Mouse (Mus musculus) hindbrain, embryonic 15.5 days (tissue): Measurements from ENCODE around the gene Zfp358. TPM values are rescaled to one million over a fixed set of nuclear protein-coding genes. Genes with fewer than 3 reads are reported as not detected.

Experiments used
- ATAC-seq: fragments of 200-750 bp; cut with Nextera tagmentation; 2 replicates; pipeline ENCODE4 v1.8.0; 2017; ENCODE audit warnings: low read depth, moderate number of reproducible peaks, moderate TSS enrichment; ENCODE audit not compliant: low FRiP score
- H3K27ac ChIP-seq: fragments of 300-500 bp; sonication (generic); replicated peaks from 2 replicates; pipeline ENCODE4 v1.5.1; 2015; ENCODE audit warnings: mild to moderate bottlenecking, inconsistent platforms
- H3K27me3 ChIP-seq: fragments of 300-500 bp; sonication (generic); 2 replicates; pipeline ENCODE4 v1.6.1; 2015; ENCODE audit warnings: control low read depth, inconsistent platforms
- H3K36me3 ChIP-seq: fragments of 300-500 bp; sonication (generic); 2 replicates; pipeline ENCODE4 v1.6.1; 2015; ENCODE audit warnings: control low read depth, inconsistent platforms
- H3K4me1 ChIP-seq: fragments of 300-500 bp; sonication (generic); replicated peaks from 2 replicates; pipeline ENCODE4 v1.6.1; 2015; ENCODE audit warnings: control low read depth, inconsistent platforms
- H3K4me2 ChIP-seq: fragments of 300-500 bp; sonication (generic); 2 replicates; pipeline ENCODE4 v1.6.1; 2015; ENCODE audit warnings: moderate library complexity, mild to moderate bottlenecking, inconsistent platforms
- H3K4me3 ChIP-seq: fragments of 300-500 bp; sonication (generic); 2 replicates; pipeline ENCODE4 v1.5.1; 2015; ENCODE audit warnings: mild to moderate bottlenecking, inconsistent platforms
- H3K9ac ChIP-seq: fragments of 300-500 bp; sonication (generic); 2 replicates; pipeline ENCODE4 v1.6.1; 2015; ENCODE audit warnings: inconsistent platforms
- H3K9me3 ChIP-seq: fragments of 300-500 bp; sonication (generic); 2 replicates; pipeline ENCODE4 v1.6.1; 2016; ENCODE audit warnings: control low read depth, inconsistent platforms
- WGBS: fragments of 180-500 bp; shearing (Covaris S2); methylation state at CpG from one replicate; pipeline ENCODE4 v1.1.7; 2015; 5-methylcytosine and 5-hydroxymethylcytosine counted together
- polyA plus RNA-seq: library from polyadenylated mRNA; unstranded; fragments of >200 nt; fragmentation: Nextera tagmentation; extraction: Ambion mirVana; gene quantifications from 2 replicates; pipeline ENCODE4 v1.2.1, GENCODE M21; 2015

Gene Zfp358
- polyA plus RNA-seq, result 64.9 and 72.1 TPM in 2 replicates

DNA sequence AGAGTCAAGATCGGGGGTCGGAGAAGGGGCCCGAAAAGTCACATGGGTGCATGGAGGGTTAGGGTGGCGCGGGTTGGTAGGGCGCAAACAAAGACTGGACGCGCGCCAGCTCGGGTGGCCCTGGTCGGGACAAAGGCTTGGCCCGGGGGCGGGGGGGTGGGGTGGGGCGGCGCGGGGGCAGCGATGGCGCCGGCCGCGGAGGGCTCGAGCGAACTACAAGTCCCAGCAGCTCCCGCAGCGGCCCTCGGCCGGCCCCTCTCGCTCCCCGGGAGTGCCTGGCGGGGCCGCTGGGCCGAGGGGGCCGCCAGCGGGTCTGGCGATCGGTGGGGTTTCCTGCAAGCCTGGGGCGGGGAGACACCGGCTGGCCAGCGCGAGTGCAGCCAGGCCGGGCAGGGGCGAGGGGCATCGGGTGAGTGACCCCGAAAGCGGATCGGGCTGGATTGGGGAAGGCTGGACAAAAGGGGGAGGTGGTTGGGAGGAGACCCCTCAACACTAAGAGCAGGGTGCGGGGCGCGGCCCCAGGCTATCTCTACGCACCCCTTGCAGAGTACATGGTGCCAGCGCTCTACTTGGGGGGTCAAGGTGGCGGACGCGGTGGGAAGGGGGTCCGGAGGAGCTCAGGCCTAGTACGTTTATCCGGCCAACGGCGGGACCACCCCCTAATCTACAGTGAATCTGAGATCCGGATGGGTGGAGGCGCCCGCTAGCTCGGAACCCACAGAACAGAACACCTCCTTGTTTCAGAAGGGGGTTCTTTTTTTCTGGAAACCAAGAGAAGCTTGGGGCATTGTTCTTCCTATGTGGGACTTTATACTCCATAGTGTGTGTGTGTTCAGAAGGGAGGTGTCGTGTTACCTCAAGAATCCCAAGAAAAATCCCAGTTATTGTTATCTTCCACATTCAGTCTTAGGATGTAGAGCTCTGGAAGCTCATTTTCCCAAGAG, at the start of gene Zfp358:
Gene Zfp358 (plus strand): TSS at position 238 of the 944 bp plus-strand sequence.
- Histone ChIP-seq H3K9ac (peak within 1 kb of the TSS; percentile 92), H3K4me1 (peaks cover 27% of the 10 kb centered on the region), H3K27ac (peak within 1 kb of the TSS; percentile 93), H3K4me2 (peak within 1 kb of the TSS; percentile 76), H3K27me3 (no peaks in the 10 kb centered on the region), H3K36me3 (peaks cover 32% of the 10 kb centered on the region), H3K9me3 (no peaks in the 10 kb centered on the region), H3K4me3 (peak within 1 kb of the TSS; percentile 94)
- ATAC-seq, result peak; percentile 92
- under 1% methylated on average over 50 of the region's 64 CpGs for WGBS

DNA sequence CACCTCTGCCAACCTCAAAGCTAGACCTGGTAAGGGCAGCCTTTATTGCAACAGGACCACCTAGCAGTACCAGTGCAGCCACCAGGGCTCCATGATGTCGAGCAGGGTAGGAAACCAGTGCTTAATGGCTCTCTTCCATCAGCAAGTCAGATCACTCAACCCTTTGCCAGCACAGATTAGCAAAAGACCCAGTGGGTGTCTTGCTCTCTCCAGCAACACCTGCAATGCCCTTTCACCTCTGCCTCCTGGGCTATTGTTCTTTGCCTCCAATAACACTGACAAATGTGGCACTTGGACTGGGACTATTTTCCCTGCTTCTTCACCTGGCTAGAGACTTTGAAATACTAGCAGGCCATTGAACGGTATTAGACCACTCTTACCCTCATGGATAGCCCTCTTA, 43.7 kb upstream of the Zfp358 start:
- H3K27ac ChIP-seq, result no peak overlapping the region
- no peak for ATAC-seq
- H3K4me2 ChIP-seq, result no peak overlapping the region
- no peaks in the 10 kb centered on the region for H3K9me3 ChIP-seq
- no peak overlapping the region for H3K4me3 ChIP-seq
- no peaks in the 10 kb centered on the region for H3K4me1 ChIP-seq
- peaks cover 61% of the 10 kb centered on the region for H3K36me3 ChIP-seq
- WGBS, result 94% methylated on average over 2 of the region's 2 CpGs
- no peak overlapping the region for H3K9ac ChIP-seq
- no peaks in the 10 kb centered on the region for H3K27me3 ChIP-seq

DNA sequence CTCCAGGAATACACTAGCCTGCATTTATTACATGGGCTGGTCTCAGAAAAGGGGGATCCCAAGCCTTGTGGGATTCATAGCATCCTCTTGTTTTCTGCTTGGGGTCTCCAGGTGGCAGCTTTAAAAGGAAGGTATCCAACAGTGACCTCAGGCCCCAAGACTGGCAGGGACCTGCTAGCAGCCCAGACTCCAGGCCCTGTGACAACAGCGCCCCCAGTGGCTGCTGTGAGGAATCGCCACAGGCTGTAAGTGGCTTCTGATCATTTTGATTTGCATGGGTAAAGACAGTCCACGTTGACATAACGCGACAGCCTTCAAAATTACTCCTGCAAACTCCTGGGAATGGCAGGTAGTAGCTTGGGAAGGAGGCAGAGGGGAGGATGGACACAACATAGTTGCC, 42.3 kb upstream of the Zfp358 start:
- H3K4me3 ChIP-seq, result no peak overlapping the region
- peak; percentile 43 for ATAC-seq
- H3K4me2 ChIP-seq, result no peak overlapping the region
- no peaks in the 10 kb centered on the region for H3K9me3 ChIP-seq
- H3K27me3 ChIP-seq, result no peaks in the 10 kb centered on the region
- peaks cover 69% of the 10 kb centered on the region for H3K36me3 ChIP-seq
- no peaks in the 10 kb centered on the region for H3K4me1 ChIP-seq
- H3K9ac ChIP-seq, result no peak overlapping the region
- 31% methylated on average over 5 of the region's 5 CpGs for WGBS
- H3K27ac ChIP-seq, result no peak overlapping the region

DNA sequence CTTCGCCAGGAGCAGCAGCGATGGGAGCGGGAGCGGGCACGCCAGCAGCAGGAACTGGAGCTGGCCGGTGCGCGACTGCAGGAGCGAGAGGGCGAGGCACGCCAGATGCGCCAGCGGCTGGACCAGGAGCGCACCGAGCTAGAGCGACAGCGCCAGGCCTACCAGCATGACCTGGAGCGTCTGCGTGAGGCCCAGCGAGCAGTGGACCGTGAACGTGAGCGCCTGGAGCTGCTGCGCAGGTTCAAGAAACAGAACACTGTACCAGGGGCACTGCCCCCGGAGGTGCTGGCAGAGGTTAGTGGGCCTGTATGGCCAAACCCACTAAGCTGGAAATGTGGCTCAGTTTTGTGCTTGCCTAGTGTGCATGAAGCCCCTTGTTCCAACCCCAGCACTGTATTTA, 40.9 kb upstream of the Zfp358 start:
- Histone ChIP-seq H3K9ac (no peak overlapping the region), H3K4me2 (no peak overlapping the region)
- WGBS, result 98% methylated on average over 25 of the region's 25 CpGs

DNA sequence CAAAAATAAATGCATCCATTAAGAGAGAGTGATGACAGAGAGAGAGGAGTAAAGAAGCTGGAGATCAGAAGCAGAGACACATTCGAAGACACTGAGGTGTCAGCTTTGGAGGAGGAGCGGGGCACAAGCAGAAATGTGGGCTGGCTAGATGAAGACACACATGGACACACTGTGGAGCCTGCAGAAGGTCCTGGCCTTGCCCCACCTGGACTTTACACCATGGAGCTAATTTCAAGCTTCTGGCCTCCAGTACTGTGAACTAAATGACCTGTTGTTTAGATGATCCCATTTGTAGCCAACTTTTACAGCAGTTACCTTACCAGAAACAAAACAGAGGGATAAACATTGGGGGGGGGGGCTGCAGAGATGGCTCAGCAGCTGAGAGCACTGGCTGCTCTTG, 29.7 kb upstream of the Zfp358 start:
- ATAC-seq, result no peak
- no peak overlapping the region for H3K4me3 ChIP-seq
- WGBS, result 88% methylated on average over 2 of the region's 2 CpGs
- no peak overlapping the region for H3K4me2 ChIP-seq
- H3K9me3 ChIP-seq, result no peaks in the 10 kb centered on the region
- H3K4me1 ChIP-seq, result peaks cover 5% of the 10 kb centered on the region
- no peak overlapping the region for H3K27ac ChIP-seq
- no peak overlapping the region for H3K9ac ChIP-seq
- H3K36me3 ChIP-seq, result 0 out of 2 replicates have a peak, but pooled peaks cover 1% of the 10 kb centered on the region
- H3K27me3 ChIP-seq, result no peaks in the 10 kb centered on the region

More for the DNA sequence above, 40.9 kb upstream of the Zfp358 start:
- no peaks in the 10 kb centered on the region for H3K27me3 ChIP-seq
- H3K36me3 ChIP-seq, result peaks cover 74% of the 10 kb centered on the region
- H3K4me1 ChIP-seq, result no peaks in the 10 kb centered on the region
- no peak overlapping the region for H3K27ac ChIP-seq
- no peak overlapping the region for H3K4me3 ChIP-seq
- no peaks in the 10 kb centered on the region for H3K9me3 ChIP-seq
- ATAC-seq, result no peak

- Histone ChIP-seq H3K36me3 (no peaks in the 10 kb centered on the region), H3K27ac (no peak overlapping the region), H3K4me3 (no peak overlapping the region), H3K4me1 (peaks cover 5% of the 10 kb centered on the region), H3K27me3 (no peaks in the 10 kb centered on the region), H3K9me3 (no peaks in the 10 kb centered on the region), H3K9ac (no peak overlapping the region), H3K4me2 (no peak overlapping the region)
- ATAC-seq, result no peak
- 57% methylated on average over 5 of the region's 5 CpGs for WGBS
Measured at GRCm38 (mm10) chr8:3464309-3464708, 28.6 kb upstream of the Zfp358 start.

DNA sequence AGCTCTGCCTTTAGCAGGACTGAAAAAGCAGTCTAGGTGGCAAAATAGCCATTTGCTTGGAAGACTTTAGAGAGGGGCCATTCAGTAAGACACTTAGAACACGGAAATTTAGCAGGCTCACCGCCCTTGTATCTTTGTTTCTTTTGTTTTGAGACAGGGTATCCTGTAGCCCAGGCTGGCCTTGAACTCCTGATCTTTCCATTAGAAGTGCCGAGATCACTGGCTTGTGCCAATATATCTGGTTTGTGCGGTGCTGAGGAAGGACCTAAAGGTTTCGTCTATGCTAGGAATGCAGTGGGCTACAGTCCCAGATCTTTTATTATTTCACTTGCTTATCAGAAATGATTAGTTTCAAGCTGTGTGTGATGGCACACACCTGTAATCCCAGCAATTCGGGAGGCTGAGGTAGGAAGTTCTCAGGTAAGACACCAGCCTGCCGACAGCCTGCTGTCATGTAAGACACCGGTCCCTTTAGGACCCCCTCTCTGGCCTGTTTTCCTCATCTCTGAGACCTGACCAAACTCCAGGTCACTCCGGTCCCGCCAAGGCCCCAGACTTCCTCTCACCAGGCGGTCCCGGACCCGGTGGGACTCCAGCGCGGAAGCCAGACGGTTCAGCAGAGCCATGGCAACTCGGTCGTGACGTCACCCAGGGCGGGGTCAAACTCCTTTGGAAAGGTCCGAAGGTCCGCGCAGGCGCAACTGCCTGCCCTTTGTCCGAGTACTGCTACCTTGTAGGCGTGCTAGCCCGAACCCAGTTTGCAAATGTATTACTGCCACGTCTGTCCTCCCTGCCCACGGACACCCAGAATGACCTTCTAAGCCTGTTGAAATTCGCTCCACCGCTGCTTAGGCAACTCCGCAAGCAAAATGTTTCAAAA, 25.7 kb upstream of the Zfp358 start, which contains the start of gene Pex11g:
Gene Pex11g (minus strand): TSS at position 675 of the 880 bp plus-strand sequence.
- Histone ChIP-seq H3K27me3 (no peaks in the 10 kb centered on the region), H3K9ac (peak within 1 kb of the TSS; percentile 36), H3K4me1 (peaks cover 5% of the 10 kb centered on the region), H3K4me2 (peak within 1 kb of the TSS; percentile 62), H3K27ac (peak within 1 kb of the TSS; percentile 72), H3K4me3 (peak within 1 kb of the TSS; percentile 43), H3K36me3 (no peaks in the 10 kb centered on the region), H3K9me3 (no peaks in the 10 kb centered on the region)
- WGBS, result 7% methylated on average over 32 of the region's 32 CpGs
- peak; percentile 95 for ATAC-seq

DNA sequence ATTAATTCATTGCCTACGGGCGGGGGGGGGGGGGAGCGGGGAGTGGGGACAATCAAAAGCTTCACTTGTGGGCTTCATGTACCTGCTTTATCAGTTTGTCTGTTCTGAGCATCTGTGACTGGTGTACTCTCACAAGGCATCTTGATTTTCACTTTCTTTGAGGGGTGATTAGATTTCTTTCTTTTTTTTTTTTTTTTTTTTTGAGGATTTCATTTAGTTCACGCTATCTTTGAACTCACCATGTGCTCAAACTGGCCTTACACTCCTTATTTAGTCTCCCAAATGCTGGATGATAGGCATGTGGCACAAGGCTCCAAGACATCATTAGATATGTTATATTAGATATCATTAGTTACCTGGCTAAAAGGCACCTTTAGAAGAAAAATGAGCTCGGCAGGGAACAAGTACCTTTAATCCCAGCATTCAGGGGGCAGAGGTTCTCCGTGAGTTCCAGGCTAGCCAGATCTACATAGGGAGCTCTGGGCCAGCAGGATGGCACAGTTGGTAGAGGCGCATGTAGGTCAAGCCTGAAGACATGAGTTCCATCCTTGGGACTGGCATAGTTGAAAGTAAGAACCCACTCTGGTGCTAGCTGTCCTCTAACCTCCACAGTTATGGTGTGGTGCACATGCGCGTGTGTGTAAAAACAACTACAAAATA, 24.9 kb upstream of the Zfp358 start:
- peak overlapping the region; percentile 62 for H3K4me2 ChIP-seq
- H3K27ac ChIP-seq, result peak overlapping the region; percentile 72
- H3K9ac ChIP-seq, result peak overlapping the region; percentile 36
- H3K27me3 ChIP-seq, result no peaks in the 10 kb centered on the region
- WGBS, result 49% methylated on average over 9 of the region's 9 CpGs
- ATAC-seq, result peak; percentile 24; the same call in 1 of the 2 replicates
- H3K4me1 ChIP-seq, result peaks cover 5% of the 10 kb centered on the region
- no peaks in the 10 kb centered on the region for H3K36me3 ChIP-seq
- H3K9me3 ChIP-seq, result no peaks in the 10 kb centered on the region
- peak overlapping the region; percentile 43 for H3K4me3 ChIP-seq

GRCm38 (mm10) chr8:3468838-3469237, 24.1 kb upstream of the Zfp358 start:
- H3K27me3 ChIP-seq, result no peaks in the 10 kb centered on the region
- no peak overlapping the region for H3K9ac ChIP-seq
- 88% methylated on average over 1 of the region's 1 CpGs for WGBS
- H3K27ac ChIP-seq, result no peak overlapping the region
- H3K4me2 ChIP-seq, result no peak overlapping the region
- H3K36me3 ChIP-seq, result no peaks in the 10 kb centered on the region
- H3K9me3 ChIP-seq, result no peaks in the 10 kb centered on the region
- no peak overlapping the region for H3K4me3 ChIP-seq
- no peak for ATAC-seq
- H3K4me1 ChIP-seq, result peaks cover 5% of the 10 kb centered on the region

DNA sequence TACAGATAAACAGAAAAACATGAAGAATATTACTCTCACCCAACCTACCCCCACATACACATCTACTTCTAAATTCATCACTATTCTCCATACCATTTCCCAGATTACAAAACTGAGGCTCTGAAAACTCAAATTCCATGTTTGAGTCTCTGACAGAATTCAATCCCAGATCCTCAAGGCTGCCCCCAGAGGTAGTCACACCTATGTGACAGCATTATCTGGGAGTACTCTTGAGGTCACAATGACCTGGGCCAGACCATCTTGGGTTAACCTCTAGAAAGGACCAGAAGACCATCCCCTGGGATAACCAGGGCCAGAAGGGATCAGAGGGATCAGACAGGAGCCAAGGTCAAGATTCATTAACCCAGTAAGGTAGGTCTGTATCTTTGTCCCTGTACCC, 22.4 kb upstream of the Zfp358 start, which contains the start of gene Tex45:
Gene Tex45 (plus strand): TSS at position 301 of the 400 bp plus-strand sequence.
- Histone ChIP-seq H3K9ac (no peak within 1 kb of the TSS), H3K9me3 (no peaks in the 10 kb centered on the region), H3K27ac (no peak within 1 kb of the TSS), H3K4me3 (no peak within 1 kb of the TSS), H3K27me3 (no peaks in the 10 kb centered on the region), H3K4me2 (no peak within 1 kb of the TSS), H3K4me1 (peaks cover 5% of the 10 kb centered on the region), H3K36me3 (no peaks in the 10 kb centered on the region)
- no peak for ATAC-seq

- Histone ChIP-seq H3K9ac (peak overlapping the region; percentile 15), H3K27ac (no peak overlapping the region), H3K27me3 (no peaks in the 10 kb centered on the region), H3K4me3 (peak overlapping the region; percentile 28), H3K4me1 (no peaks in the 10 kb centered on the region), H3K9me3 (no peaks in the 10 kb centered on the region), H3K4me2 (peak overlapping the region; percentile 53), H3K36me3 (no peaks in the 10 kb centered on the region)
- WGBS, result 33% methylated on average over 37 of the region's 37 CpGs
- peak; percentile 46 for ATAC-seq
Measured at GRCm38 (mm10) chr8:3475715-3476429, 17.1 kb upstream of the Zfp358 start.
